8 mouse cellular contexts compared by ENCODE assay signal in genomic region chr7:52391793-52392192, GRCm38 (mm10).
DNase-seq lines count a peak whose midpoint lies in the region; ATAC-seq and TF ChIP-seq lines count a peak whose summit lies in the region.

No protein-coding gene starts in this region.

- H3K27ac ChIP-seq in intestine, embryonic 14.5 days (ENCODE audit: low read depth) = no peak overlapping the region
- no peak overlapping the region for H3K27ac ChIP-seq in intestine, embryonic 15.5 days
- H3K27ac ChIP-seq in MEL (ENCODE audit: control insufficient read depth, low read depth, low read length) = no peak overlapping the region
- H3K27ac ChIP-seq in hindbrain, postnatal 0 days = no peak overlapping the region
- no peak overlapping the region for H3K27ac ChIP-seq in liver, postnatal 0 days (ENCODE audit: low read depth)

- WGBS in intestine, embryonic 14.5 days = 23% methylated on average over 2 of the region's 2 CpGs
- 26% methylated on average over 2 of the region's 2 CpGs for WGBS in intestine, embryonic 15.5 days
- 30% methylated on average over 2 of the region's 2 CpGs for WGBS in hindbrain, postnatal 0 days
- WGBS in liver, postnatal 0 days (ENCODE audit: insufficient replicate concordance) = 32% methylated on average over 2 of the region's 2 CpGs

- H3K9me3 ChIP-seq in intestine, embryonic 14.5 days (ENCODE audit: control insufficient read depth, low read length) = no peaks in the 10 kb centered on the region
- no peaks in the 10 kb centered on the region for H3K9me3 ChIP-seq in intestine, embryonic 15.5 days
- no peaks in the 10 kb centered on the region for H3K9me3 ChIP-seq in MEL (replicated peaks; ENCODE audit: insufficient read depth, low read length)
- no peaks in the 10 kb centered on the region for H3K9me3 ChIP-seq in hindbrain, postnatal 0 days (ENCODE audit: low read length)
- no peaks in the 10 kb centered on the region for H3K9me3 ChIP-seq in liver, postnatal 0 days (ENCODE audit: low read length)

- H3K27me3 ChIP-seq in intestine, embryonic 14.5 days (replicated peaks; ENCODE audit: control insufficient read depth, insufficient read depth, low read length) = no peaks in the 10 kb centered on the region
- H3K27me3 ChIP-seq in intestine, embryonic 15.5 days (replicated peaks) = no peaks in the 10 kb centered on the region
- H3K27me3 ChIP-seq in MEL (ENCODE audit: control insufficient read depth in 1 of 2, insufficient read depth in 2 of 2, low read length in 2 of 2) = no peaks in the 10 kb centered on the region
- H3K27me3 ChIP-seq in hindbrain, postnatal 0 days (ENCODE audit: insufficient read depth, low read length) = no peaks in the 10 kb centered on the region
- no peaks in the 10 kb centered on the region for H3K27me3 ChIP-seq in liver, postnatal 0 days (ENCODE audit: insufficient read depth, low read length)

- no peak for TF ChIP-seq POLR2A in MEL (IDR thresholded peaks at IDR 0.05; ENCODE audit: control insufficient read depth in 1 of 2, insufficient read depth in 1 of 2, low read depth in 1 of 2, low read length in 2 of 2, poor library complexity in 1 of 2)

- H3K9ac ChIP-seq in intestine, embryonic 14.5 days (ENCODE audit: low read length) = no peak overlapping the region
- no peak overlapping the region for H3K9ac ChIP-seq in intestine, embryonic 15.5 days
- H3K9ac ChIP-seq in MEL (ENCODE audit: control insufficient read depth, low read depth, low read length, poor library complexity, severe bottlenecking) = no peak overlapping the region
- H3K9ac ChIP-seq in hindbrain, postnatal 0 days (replicated peaks; ENCODE audit: low read length) = no peak overlapping the region
- H3K9ac ChIP-seq in liver, postnatal 0 days (replicated peaks) = no peak overlapping the region

- no peak for ATAC-seq in intestine, embryonic 14.5 days (replicated peaks; ENCODE audit: low FRiP score, low TSS enrichment, low read depth)
- no peak for ATAC-seq in intestine, embryonic 15.5 days
- ATAC-seq in hindbrain, postnatal 0 days = no peak
- no peak for ATAC-seq in liver, postnatal 0 days

- no peak overlapping the region for H3K4me3 ChIP-seq in intestine, embryonic 14.5 days (ENCODE audit: low read depth, low read length)
- no peak overlapping the region for H3K4me3 ChIP-seq in intestine, embryonic 15.5 days (replicated peaks)
- no peak overlapping the region for H3K4me3 ChIP-seq in MEL (ENCODE audit: control insufficient read depth in 1 of 2, insufficient read depth in 1 of 2, low read depth in 2 of 2, low read length in 2 of 2)
- H3K4me3 ChIP-seq in hindbrain, postnatal 0 days (ENCODE audit: low read length) = no peak overlapping the region
- H3K4me3 ChIP-seq in liver, postnatal 0 days (ENCODE audit: low read depth, low read length) = no peak overlapping the region

- no peaks in the 10 kb centered on the region for H3K79me2 ChIP-seq in MEL (ENCODE audit: control insufficient read depth, insufficient read depth, low read length, poor library complexity)

- DNase-seq in intestine, embryonic 14.5 days (ENCODE audit: low spot score) = peak; percentile 51
- DNase-seq in MEL (ENCODE audit: low read depth, low spot score) = peak; percentile 31
- peak; percentile 4 for DNase-seq in c-Kit-positive CD71-positive TER-119-positive erythroid progenitor cells, embryonic 14.5 days (ENCODE audit: low spot score)
- DNase-seq in hindbrain, postnatal 0 days (ENCODE audit: low spot score) = peak; percentile 84
- DNase-seq in liver, postnatal 0 days = peak; percentile 13
- DNase-seq in testis, postnatal 14 days (ENCODE audit: low spot score) = peak; percentile 15
- no peak for DNase-seq in thymus, postnatal 36 days

- H3K4me1 ChIP-seq in intestine, embryonic 14.5 days (replicated peaks; ENCODE audit: control insufficient read depth, insufficient read depth, low read length) = no peaks in the 10 kb centered on the region
- H3K4me1 ChIP-seq in intestine, embryonic 15.5 days (replicated peaks) = no peaks in the 10 kb centered on the region
- no peaks in the 10 kb centered on the region for H3K4me1 ChIP-seq in MEL (ENCODE audit: control insufficient read depth in 1 of 2, insufficient read depth in 2 of 2, low read length in 2 of 2)
- H3K4me1 ChIP-seq in hindbrain, postnatal 0 days (ENCODE audit: insufficient read depth, low read length) = no peaks in the 10 kb centered on the region
- no peaks in the 10 kb centered on the region for H3K4me1 ChIP-seq in liver, postnatal 0 days (ENCODE audit: insufficient read depth)

- TF ChIP-seq CTCF in MEL (IDR thresholded peaks at IDR 0.05 in 2 of 3, conservative IDR thresholded peaks at IDR 0.05 in 1 of 3; ENCODE audit: control insufficient read depth in 1 of 3, insufficient read depth in 1 of 3, low read depth in 2 of 3, low read length in 3 of 3, poor library complexity in 1 of 3, severe bottlenecking in 1 of 3) = peak; percentile 31 to 56 (median 44); a peak in 5 of 6 replicates
- TF ChIP-seq CTCF in hindbrain, postnatal 0 days (IDR thresholded peaks at IDR 0.05; ENCODE audit: low read depth) = peak; percentile 82
- TF ChIP-seq CTCF in liver, postnatal 0 days (IDR thresholded peaks at IDR 0.05; ENCODE audit: low read depth) = peak; percentile 66

- peak; percentile 45 for TF ChIP-seq RAD21 in MEL (IDR thresholded peaks at IDR 0.05; ENCODE audit: low read depth, low read length)

- H3K36me3 ChIP-seq in intestine, embryonic 14.5 days (ENCODE audit: control insufficient read depth, insufficient read depth, low read length) = no peaks in the 10 kb centered on the region
- H3K36me3 ChIP-seq in intestine, embryonic 15.5 days = no peaks in the 10 kb centered on the region
- no peaks in the 10 kb centered on the region for H3K36me3 ChIP-seq in MEL (ENCODE audit: control insufficient read depth in 1 of 2, insufficient read depth in 2 of 2, low read length in 2 of 2)
- no peaks in the 10 kb centered on the region for H3K36me3 ChIP-seq in hindbrain, postnatal 0 days (ENCODE audit: insufficient read depth, low read length)
- H3K36me3 ChIP-seq in liver, postnatal 0 days (replicated peaks; ENCODE audit: insufficient read depth, low read length) = no peaks in the 10 kb centered on the region

- no peak overlapping the region for H3K4me2 ChIP-seq in intestine, embryonic 14.5 days (ENCODE audit: low read length)
- no peak overlapping the region for H3K4me2 ChIP-seq in intestine, embryonic 15.5 days (replicated peaks)
- no peak overlapping the region for H3K4me2 ChIP-seq in hindbrain, postnatal 0 days (ENCODE audit: low read depth, low read length)
- no peak overlapping the region for H3K4me2 ChIP-seq in liver, postnatal 0 days (ENCODE audit: low read depth, low read length)

- no peak for TF ChIP-seq EP300 in MEL (IDR thresholded peaks at IDR 0.05; ENCODE audit: low read depth in 1 of 2, low read length in 2 of 2)
- no peak for TF ChIP-seq EP300 in liver, postnatal 0 days (IDR thresholded peaks at IDR 0.05; ENCODE audit: low read depth)

TF ChIP-seq in MEL, 35 proteins besides CTCF, POLR2A, EP300 and RAD21:
- TF ChIP-seq SMC3 (IDR thresholded peaks at IDR 0.05; ENCODE audit: low read depth, low read length) = peak; percentile 42
- TF ChIP-seq MAZ (IDR thresholded peaks at IDR 0.05; ENCODE audit: low read depth, low read length) = no peak
- TF ChIP-seq MAX (IDR thresholded peaks at IDR 0.05; ENCODE audit: low read length) = no peak

Comparison
In these comparisons a context has a peak if more than half of its experiments do, and no peak if none do; other contexts are left out.
1. DNase-seq: peak in intestine, embryonic 14.5 days (single experiment), MEL (single experiment), c-Kit-positive CD71-positive TER-119-positive erythroid progenitor cells, embryonic 14.5 days (single experiment), hindbrain, postnatal 0 days (single experiment), liver, postnatal 0 days (single experiment) and testis, postnatal 14 days (single experiment); none in thymus, postnatal 36 days (0 of 2).
2. Peak in every context shown above with its lines, with median percentiles within 50 percentile points of each other: CTCF ChIP-seq.